Mouse (Mus musculus) liver, adult 2 months (tissue): ENCODE results near the gene Zxdb. TPM values are rescaled to one million over a fixed set of nuclear protein-coding genes. Genes with fewer than 3 reads are reported as not detected.

Source experiments
- DNase-seq: peaks from one replicate; pipeline ENCODE4 v3.0.0-alpha.2; 2011; ENCODE audit warnings: low read depth, low spot score; ENCODE audit errors: extremely low read depth
- H3K27ac ChIP-seq: fragments of 200-500 bp; replicated peaks from 2 replicates; pipeline ENCODE4 v1.5.1; 2012; ENCODE audit warnings: low read depth, mild to moderate bottlenecking, control low read depth, inconsistent platforms, low read length; ENCODE audit not compliant: insufficient read depth
- H3K27me3 ChIP-seq: fragments of 200-500 bp; 2 replicates; pipeline ENCODE4 v1.6.1; 2012; ENCODE audit warnings: mild to moderate bottlenecking, moderate library complexity, low read length, inconsistent platforms; ENCODE audit not compliant: control insufficient read depth, insufficient read depth
- H3K36me3 ChIP-seq: fragments of 200-500 bp; 2 replicates; pipeline ENCODE4 v1.6.1; 2012; ENCODE audit warnings: low read length, inconsistent platforms; ENCODE audit not compliant: control insufficient read depth, insufficient read depth
- H3K4me1 ChIP-seq: fragments of 200-500 bp; 2 replicates; pipeline ENCODE4 v1.6.1; 2011; ENCODE audit warnings: low read length; ENCODE audit not compliant: control insufficient read depth, insufficient read depth
- H3K4me3 ChIP-seq: fragments of 200-500 bp; 2 replicates; pipeline ENCODE4 v1.5.1; 2011; ENCODE audit warnings: low read depth, mild to moderate bottlenecking, control low read depth, low read length, moderate library complexity; ENCODE audit not compliant: insufficient read depth
- H3K79me2 ChIP-seq: fragments of 200-500 bp; 2 replicates; pipeline ENCODE4 v1.6.1; 2012; ENCODE audit warnings: inconsistent platforms, mild to moderate bottlenecking, low read length, moderate library complexity; ENCODE audit not compliant: control insufficient read depth, insufficient read depth
- H3K9ac ChIP-seq: fragments of 200-500 bp; 2 replicates; pipeline ENCODE4 v1.6.1; 2012; ENCODE audit warnings: low read depth, mild to moderate bottlenecking, control low read depth, inconsistent platforms, low read length
- CTCF ChIP-seq: fragments of 200-500 bp; IDR thresholded peaks from 2 replicates; pipeline ENCODE4 v1.5.1; 2011; ENCODE audit warnings: low read depth, low read length, control low read depth
- POLR2A ChIP-seq: fragments of 200-500 bp; IDR thresholded peaks from 2 replicates; pipeline ENCODE4 v1.6.1; 2011; ENCODE audit warnings: low read length, control low read depth; ENCODE audit not compliant: insufficient read depth; ENCODE audit errors: extremely low read depth
- WGBS: fragments of 180-500 bp; shearing (Covaris S2); methylation state at CpG from one replicate; pipeline ENCODE4 v1.1.7; 2018; 5-methylcytosine and 5-hydroxymethylcytosine counted together
- polyA plus RNA-seq: library from polyadenylated mRNA; depleted of rRNA; stranded (reverse); fragments of >200 nt; gene quantifications from 2 replicates; pipeline ENCODE4 v1.2.3, GENCODE M21; 2012; rRNA removed
- total RNA-seq: library from RNA; depleted of rRNA; stranded (reverse); fragments of >200 nt; gene quantifications from 2 replicates; pipeline ENCODE4 v1.2.3, GENCODE M21; 2014; rRNA removed

Gene Zxdb
- total and polyA plus RNA-seq, 2 experiments, result 1.2 to 3.8 TPM

- no peak overlapping the region for H3K9ac ChIP-seq
- H3K4me3 ChIP-seq, result no peak overlapping the region
- no peaks in the 10 kb centered on the region for H3K4me1 ChIP-seq
- no peaks in the 10 kb centered on the region for H3K27me3 ChIP-seq
- no peak for DNase-seq
- TF ChIP-seq CTCF, result no peak
- TF ChIP-seq POLR2A, result no peak
- H3K27ac ChIP-seq, result no peak overlapping the region
- H3K36me3 ChIP-seq, result peaks cover 1% of the 10 kb centered on the region; the same call in 1 of the 2 replicates
- H3K79me2 ChIP-seq, result no peaks in the 10 kb centered on the region
Observed at GRCm38 (mm10) chrX:94731596-94731995, 7.2 kb downstream of the Zxdb start.

GRCm38 (mm10) chrX:94753733-94754132 lies 29.4 kb downstream of the Zxdb start:
- H3K27me3 ChIP-seq, result no peaks in the 10 kb centered on the region
- no peak for TF ChIP-seq CTCF
- no peak for TF ChIP-seq POLR2A
- H3K4me3 ChIP-seq, result no peak overlapping the region
- no peak overlapping the region for H3K9ac ChIP-seq
- no peaks in the 10 kb centered on the region for H3K79me2 ChIP-seq
- DNase-seq, result no peak
- no peak overlapping the region for H3K27ac ChIP-seq
- H3K4me1 ChIP-seq, result no peaks in the 10 kb centered on the region
- 92% methylated on average over 5 of the region's 5 CpGs for WGBS
- no peaks in the 10 kb centered on the region for H3K36me3 ChIP-seq

GRCm38 (mm10) chrX:94759959-94760358 lies 35.6 kb downstream of the Zxdb start:
- WGBS, result 23% methylated on average over 1 of the region's 1 CpGs
- Histone ChIP-seq H3K27me3 (no peaks in the 10 kb centered on the region), H3K4me1 (no peaks in the 10 kb centered on the region), H3K36me3 (no peaks in the 10 kb centered on the region), H3K9ac (no peak overlapping the region), H3K79me2 (no peaks in the 10 kb centered on the region), H3K27ac (no peak overlapping the region), H3K4me3 (no peak overlapping the region)
- no peak for TF ChIP-seq POLR2A
- no peak for TF ChIP-seq CTCF
- no peak for DNase-seq

- no peak for DNase-seq
- no peak overlapping the region for H3K27ac ChIP-seq
- H3K27me3 ChIP-seq, result no peaks in the 10 kb centered on the region
- H3K36me3 ChIP-seq, result no peaks in the 10 kb centered on the region
- H3K9ac ChIP-seq, result no peak overlapping the region
- WGBS, result 94% methylated on average over 34 of the region's 34 CpGs
- H3K4me1 ChIP-seq, result no peaks in the 10 kb centered on the region
- no peak overlapping the region for H3K4me3 ChIP-seq
- no peak for TF ChIP-seq POLR2A
- no peak for TF ChIP-seq CTCF
- H3K79me2 ChIP-seq, result no peaks in the 10 kb centered on the region
Observed at GRCm38 (mm10) chrX:94773876-94774275, 49.5 kb downstream of the Zxdb start.

Other genes with a start within 250 kb of the Zxdb start
- 51.4 and 63.2 TPM in 2 replicates for gene Maged1, start 182.4 kb upstream of the Zxdb start, total RNA-seq
- 55.0 and 78.9 TPM in 2 replicates for gene Maged1, start 182.4 kb upstream of the Zxdb start, polyA plus RNA-seq
- 0.65 and 0.67 TPM in 2 replicates for gene Gspt2, start 88.5 kb upstream of the Zxdb start, total RNA-seq
- 0.30 and 0.66 TPM in 2 replicates for gene Gspt2, start 88.5 kb upstream of the Zxdb start, polyA plus RNA-seq